Mouse (Mus musculus) left cerebral cortex, postnatal 10 days (tissue): ENCODE results near the gene 1700015F17Rik. TPM values are rescaled to one million over a fixed set of nuclear protein-coding genes. Genes with fewer than 3 reads are reported as not detected.

Experiments
- DNase-seq, 2 experiments: peaks; one replicate each; pipeline ENCODE4 v3.0.0; 2021 to 2022; ENCODE audit warnings: low spot score in 2 of 2, mixed read lengths in 1 of 2; ENCODE audit errors: extremely low spot score in 1 of 2
- intact Hi-C: fragments of 180-260 bp; cut with DNase I; formaldehyde crosslinking; loops from one replicate; pipeline ENCODE4 v1.15.1; 2025
- total RNA-seq, 2 experiments: library from RNA; stranded (reverse); gene quantifications; 2 replicates each; pipeline ENCODE4 v1.2.3; 2021

1700015F17Rik gene
- 1 to 10 TPM in 1 of 2 experiments, not detected in 1; 1.2 TPM for total RNA-seq

DNA sequence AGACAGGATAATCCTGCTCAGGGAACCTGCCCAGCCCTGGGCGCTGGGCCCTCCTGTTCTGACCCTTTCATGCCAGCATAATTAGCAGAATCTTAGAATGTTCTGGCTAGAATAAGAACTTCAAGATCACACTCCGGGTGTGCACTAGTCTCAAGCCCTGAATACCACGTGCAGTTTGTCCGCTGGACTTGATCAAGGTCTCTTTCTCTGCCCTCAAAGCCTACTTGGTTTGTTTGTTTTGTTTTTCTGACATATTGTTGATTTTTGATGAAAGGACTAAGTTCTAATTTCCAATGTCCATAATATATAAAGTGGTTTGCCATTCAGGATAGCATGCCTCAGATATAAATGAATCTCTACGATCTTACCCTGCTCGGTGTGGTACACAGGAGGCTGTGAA lies at the start of gene 1700015F17Rik:
Gene 1700015F17Rik, minus strand, starts transcription at position 101 of the 400 bp plus-strand sequence.
- intact Hi-C loops = no loop called here
- no peak for DNase-seq

DNA sequence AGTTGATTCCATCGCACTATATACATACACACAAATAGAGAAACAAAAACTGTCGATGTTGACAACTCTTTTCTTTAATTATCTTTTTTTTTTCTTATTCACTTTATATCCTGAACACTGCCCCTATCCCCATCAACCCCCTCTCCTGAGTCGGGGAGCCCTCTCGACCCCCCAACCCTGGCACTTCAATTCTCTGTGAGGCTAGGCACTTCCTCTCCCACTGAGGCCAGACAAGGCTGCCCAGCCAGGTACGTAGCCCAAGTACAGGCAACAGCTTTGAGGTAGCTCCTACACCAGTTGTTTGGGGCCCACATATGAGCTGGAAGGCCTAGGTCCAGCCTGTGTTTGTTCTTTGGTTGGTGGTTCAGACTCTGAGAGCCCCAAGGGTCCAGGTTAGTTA lies 36.5 kb upstream of the 1700015F17Rik start:
- no peak for DNase-seq
- intact Hi-C loops = no loop called here

DNA sequence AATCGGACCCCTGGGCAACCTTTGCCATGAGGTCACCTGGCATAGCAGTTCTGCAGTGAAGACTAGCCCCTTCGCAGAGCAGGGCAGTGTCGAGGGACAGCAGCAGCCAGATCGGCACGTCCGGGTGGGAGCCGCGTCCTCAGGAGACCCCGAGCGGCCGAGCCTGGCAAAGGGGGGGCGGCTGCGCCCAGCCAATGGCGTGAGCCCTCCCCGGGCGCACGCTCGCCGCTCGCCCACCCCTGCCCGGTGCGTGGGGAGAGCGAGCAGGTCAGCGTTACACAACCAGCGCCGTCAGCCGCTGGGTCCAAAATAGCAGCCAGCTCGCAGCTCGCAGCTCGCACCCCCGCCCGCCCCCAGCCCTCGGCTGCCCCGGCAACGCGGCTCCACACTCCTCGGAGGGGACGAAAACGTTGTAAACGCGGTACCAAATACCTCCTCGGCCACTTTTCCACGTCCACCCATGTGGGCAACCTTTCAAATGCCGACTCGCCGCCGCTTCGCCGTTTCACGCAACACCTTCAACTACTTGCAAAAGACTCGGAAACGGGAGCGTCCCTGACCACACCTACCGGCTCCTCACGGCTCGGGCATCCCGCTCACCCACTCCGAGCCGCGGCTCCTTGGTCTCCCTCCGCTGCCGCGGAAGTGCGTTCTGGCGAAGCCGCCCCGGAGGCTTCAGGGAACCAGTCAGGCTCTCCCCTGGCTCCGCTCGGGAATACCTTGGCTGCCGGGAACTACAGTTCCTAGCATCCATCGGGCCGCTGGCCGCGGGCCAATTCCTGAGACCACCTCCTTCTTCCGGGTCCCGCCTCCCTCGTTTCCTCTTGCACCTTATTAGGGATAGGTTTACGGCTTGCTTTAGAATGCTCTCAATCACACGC lies 35.5 kb upstream of the 1700015F17Rik start, which contains the start of gene Cldn12:
Gene Cldn12, minus strand, starts transcription at position 763 of the 881 bp plus-strand sequence.
- peak; percentile 96 to 98 for DNase-seq

DNA sequence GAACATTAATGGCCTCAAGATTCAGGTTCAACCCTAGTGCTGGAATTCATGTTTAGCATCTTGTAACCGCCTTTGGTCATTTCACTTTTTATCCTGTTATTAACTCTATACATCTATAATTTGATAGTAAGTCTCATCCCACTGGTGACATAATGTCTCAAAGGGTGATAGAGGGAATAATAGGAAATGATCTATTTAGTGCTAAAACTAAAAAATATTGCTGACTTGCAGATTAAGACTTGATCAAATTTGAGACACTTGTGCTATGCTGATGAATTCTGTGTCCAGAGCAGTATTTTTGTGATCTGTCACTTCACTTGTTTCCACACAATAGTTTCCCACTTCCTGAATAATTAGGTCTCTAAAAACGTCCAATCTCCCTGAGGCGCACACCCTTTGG lies 32.5 kb upstream of the 1700015F17Rik start:
- intact Hi-C loops = no loop called here

More for the DNA sequence above, 35.5 kb upstream of the 1700015F17Rik start, which contains the start of gene Cldn12:
- intact Hi-C loops = no loop called here

DNA sequence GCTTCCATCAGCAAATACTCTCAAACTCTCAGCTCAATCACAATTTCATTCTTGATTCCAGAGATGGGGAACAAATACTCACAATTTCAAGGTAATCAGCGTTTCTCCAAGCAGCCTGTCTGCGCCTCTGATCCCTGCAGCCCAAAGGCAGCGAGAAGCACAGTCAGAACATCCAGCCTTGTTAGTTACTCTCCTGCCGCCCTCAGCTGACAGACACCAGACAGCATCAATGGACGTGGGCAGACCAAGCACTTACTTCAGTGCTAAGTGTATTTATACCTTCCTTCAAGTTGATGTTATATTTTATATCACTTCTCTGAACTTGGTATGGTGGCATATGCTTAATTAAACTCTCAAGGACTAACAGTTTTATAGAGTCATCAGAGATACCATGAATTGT lies 32.0 kb upstream of the 1700015F17Rik start:
- DNase-seq = no peak
- intact Hi-C loops = no loop called here

More for the DNA sequence above, 32.5 kb upstream of the 1700015F17Rik start:
- no peak for DNase-seq

DNA sequence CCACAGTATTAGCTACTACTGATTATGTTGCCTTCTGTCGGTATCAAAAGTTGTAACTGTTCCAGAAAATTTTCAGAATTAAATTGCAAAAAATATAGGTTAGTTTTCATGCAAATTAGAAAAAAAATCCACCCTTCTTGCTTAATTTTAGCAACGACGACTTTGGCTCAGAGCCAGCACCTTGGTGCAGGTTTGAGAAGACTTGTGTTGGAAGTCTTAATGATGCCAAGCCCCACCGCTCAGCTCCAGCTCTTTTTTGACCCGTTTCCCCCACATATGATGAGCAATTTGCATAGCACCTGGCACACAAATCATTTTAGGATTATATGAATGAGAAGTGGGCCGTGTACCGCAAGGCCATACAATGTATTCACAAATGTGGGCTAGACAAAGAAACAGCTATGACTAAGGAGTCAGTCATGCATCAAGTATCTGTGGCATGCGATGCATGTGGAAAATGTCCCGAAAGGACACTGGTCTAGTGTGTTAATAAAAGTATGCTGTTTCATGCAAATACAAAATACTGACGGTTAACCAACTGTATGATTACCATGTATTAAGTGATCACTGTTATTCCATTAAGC lies 31.5 kb upstream of the 1700015F17Rik start:
- intact Hi-C loops = no loop called here
- DNase-seq = peak in 1 of 2 experiments; percentile 55

DNA sequence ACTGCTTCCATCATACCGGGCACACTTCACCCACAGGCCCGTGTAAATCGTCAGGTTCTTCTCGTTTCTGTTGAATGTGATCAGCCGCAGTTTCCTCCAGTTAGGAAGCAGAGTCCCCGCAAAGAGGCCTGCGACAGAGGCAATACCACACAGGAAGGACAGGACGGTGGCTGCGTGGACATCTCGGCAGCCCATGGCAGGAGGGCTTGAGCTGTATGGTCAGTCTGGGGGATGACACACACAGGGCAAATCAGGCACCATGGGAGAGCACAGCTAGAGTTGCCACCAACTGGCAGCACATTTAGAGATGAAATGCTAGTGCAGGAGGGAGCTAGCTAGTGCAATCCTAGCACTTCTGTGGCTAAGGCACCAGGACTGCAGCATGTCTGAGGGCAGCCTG lies 29.3 kb upstream of the 1700015F17Rik start:
- DNase-seq = no peak
- intact Hi-C loops = loop anchor here (5.0 kb wide), 1 partner anchor 239 kb away; the partner anchor contains the start of gene Steap1

DNA sequence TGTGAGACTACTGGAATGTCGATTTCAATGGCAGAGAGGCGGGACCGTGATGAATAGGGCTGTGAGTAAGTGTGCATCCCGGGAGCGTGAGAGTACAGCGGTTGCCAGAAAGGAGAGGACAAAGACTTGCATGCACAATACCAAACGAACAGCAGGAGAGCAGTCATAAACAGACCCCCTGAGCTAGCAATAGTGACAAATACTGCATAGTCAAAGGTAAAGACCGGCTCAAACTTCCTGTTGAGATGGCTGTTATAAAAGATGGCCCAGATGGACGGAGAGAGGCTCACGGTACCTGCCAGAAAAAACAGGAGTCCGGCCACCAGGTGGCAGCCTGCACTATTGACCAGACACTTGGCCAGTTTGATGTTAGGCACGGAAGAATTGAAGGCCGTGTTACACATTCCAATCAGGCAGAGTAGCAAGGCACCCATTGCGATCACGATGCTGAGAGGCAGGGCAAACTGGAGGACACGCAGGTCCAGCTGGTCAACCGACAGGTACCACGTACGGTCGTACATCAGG lies 28.8 kb upstream of the 1700015F17Rik start:
- peak; percentile 37 to 78 for DNase-seq
- intact Hi-C loops = loop anchor here (5.0 kb wide), 1 partner anchor 240 kb away; the partner anchor contains the start of gene Steap1

DNA sequence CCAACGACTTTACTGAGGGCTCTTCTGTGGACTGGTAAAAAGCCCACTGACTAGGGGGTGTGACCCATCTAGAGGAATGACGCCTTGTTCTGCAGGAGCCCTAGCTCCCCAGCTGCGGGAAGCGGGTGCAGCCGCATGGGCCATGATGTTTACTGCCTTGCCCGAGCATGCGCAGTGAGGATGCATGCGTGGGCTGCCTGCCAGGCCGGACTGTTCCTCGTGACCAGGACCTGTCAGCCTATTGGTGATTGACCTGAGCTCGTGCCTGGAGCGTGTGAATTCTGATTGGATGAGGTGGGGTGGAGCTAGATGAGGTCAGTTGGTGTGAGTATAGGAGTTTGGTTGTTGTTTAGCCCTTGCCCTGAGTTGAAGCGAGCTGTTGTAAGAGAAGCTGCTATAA lies 25.5 kb upstream of the 1700015F17Rik start:
- no peak for DNase-seq
- intact Hi-C loops = no loop called here

DNA sequence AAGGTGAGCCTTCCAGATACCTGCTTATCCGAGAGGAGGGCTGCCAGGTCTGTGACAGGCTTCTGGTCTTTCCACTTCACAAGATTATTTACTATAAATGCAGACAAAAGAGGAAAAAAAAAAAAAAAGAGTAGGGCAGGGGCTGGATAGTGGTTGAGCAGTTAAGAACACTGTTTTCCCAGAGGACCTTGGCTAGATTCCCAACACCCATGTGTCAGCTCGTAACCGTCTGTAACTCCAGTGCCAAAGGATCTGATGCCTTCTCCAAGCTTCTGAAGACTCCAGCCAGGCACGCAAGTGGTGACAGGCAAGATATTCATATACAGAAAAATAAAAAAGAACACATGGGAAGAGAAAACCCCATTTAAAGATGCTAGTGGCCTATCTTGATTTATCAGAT lies 24.4 kb upstream of the 1700015F17Rik start:
- no peak for DNase-seq
- intact Hi-C loops = no loop called here

DNA sequence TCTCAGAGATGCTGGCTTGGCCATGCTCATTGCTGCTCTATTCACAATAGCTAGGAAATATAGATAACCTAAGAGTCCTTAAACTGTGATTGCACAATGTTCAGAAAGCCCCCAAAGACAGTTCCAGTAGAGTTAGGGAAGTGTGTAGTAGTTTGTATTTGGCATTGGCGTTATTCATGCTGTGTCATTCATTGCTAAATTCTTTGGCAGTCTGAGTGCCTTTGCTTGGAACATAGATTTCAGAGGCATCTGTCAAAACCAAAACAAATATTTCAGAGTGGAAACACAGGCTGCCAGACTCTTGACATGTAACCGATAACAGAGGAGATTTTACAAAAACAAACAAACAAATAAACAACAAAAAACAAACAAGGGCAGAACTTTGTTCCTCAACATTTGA lies 22.6 kb upstream of the 1700015F17Rik start:
- DNase-seq = no peak
- intact Hi-C loops = no loop called here

DNA sequence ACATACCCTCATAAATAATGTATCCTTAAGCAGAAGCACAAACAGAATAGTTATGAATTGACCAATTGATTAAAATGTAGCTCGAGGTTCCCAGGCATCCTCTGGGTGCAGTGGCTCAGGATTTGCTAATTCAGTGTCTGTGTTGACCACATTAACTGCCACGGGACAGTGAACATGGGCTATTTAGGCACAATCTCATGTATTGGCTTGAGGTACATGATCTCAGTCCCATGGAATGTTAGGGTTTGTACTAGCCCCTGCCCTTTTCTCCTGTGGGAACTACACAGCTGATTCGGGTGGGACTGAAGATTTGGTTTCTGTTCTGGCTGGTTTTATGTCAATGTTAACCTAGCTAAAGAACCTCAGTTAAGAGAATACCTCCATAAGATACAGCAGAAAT lies 17.4 kb upstream of the 1700015F17Rik start:
- no peak for DNase-seq
- intact Hi-C loops = loop anchor here (10.0 kb wide), 1 partner anchor 148 kb away; no protein-coding TSS in a partner anchor

DNA sequence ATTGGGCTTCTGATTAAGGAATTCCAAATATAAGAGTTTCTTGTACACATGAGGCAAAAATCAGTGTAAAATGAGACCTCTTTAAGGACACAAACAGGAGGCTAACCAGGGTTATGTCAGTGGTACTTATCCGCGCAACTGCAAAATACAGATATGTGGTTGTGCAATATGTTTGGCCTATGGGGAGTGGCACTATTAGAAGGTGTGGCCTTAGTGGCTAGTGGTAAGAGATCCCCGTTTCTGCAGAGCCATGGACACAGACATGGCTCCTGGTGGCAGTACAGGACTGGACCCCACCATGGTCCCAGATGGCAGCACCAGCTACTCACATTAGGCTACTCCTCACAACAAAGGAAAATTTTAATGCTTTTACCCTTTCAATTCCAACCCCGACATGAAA lies 16.1 kb upstream of the 1700015F17Rik start:
- no peak for DNase-seq
- intact Hi-C loops = loop anchor here (2.0 to 10.0 kb wide), 2 partner anchors 150 to 254 kb away; partner anchors contain the start of gene Steap1

DNA sequence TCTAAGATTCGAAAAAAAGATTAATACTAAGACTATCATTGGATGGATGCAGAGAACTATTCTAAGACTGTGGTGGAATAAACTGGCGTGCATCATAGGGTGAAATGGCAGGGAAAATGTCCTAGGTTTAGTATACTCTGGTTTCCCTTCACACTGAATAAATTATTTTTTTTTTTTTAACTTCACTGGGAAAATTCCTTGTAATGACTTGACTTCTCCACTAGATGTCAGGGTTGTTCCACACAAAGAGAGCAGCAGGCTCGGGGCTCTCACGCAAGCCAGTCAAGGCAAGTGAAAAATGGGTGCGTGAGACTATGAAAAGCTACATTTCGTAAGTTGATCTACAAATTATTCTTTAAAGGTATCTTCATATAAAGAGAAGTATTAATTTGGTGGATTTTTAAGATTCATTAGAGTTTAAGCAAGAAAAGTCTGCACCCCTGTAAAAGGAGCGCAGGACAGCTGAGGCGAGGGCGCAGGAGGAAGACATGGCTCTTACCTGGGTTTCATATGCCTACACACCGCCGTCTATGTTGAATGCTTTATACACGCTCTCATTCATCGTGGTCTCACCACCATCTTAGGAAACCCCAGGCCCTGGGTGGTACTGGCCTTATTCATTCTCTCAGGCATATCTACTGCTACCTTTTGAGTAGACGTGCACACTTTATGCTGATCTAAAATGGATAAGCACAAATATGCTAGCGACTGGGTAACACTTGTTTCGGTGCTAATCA lies 15.5 kb upstream of the 1700015F17Rik start:
- DNase-seq = peak; percentile 43 to 59
- intact Hi-C loops = loop anchor here (2.0 to 10.0 kb wide), 2 partner anchors 150 to 254 kb away; partner anchors contain the start of gene Steap1

DNA sequence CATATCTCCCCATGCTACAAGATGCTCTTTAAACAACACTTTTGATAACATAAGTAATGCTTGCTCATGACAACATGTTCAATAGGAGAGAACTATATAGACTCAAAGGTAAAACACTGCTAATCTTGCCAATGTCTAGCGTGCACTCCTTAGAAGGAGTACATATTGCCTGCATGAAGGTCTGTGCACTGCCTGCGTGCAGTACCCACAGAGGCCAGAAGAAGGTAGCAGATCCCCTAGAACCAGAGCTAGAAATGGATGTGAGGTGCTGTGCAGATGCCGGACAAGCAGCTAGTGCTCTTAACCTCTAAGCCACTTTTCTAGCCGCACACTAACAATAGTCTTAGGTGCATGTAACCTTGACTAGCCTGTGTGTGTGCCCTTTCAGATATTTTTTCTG lies 13.2 kb upstream of the 1700015F17Rik start:
- no peak for DNase-seq
- intact Hi-C loops = loop anchor here (10.0 kb wide), 1 partner anchor 153 kb away; no protein-coding TSS in a partner anchor

DNA sequence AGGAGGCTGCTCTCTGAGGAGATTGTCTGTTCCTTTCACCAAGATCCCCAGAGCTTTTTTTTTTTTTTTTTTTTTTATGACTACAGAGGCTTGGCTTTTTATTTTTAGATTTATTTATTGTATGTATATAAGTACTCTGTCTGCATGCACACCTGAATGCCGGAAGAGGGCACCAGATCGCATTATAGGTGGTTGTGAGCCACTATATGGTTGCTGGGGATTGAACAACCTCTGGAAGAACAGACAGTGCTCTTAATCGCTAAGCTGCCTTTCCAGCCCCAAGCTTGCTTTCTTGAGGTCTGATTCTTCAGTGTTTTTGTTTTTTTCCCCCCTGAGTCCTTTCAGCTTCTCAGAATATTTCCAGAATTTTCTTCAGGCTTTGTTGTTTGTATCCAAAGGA lies 7.1 kb upstream of the 1700015F17Rik start:
- intact Hi-C loops = no loop called here
- no peak for DNase-seq

DNA sequence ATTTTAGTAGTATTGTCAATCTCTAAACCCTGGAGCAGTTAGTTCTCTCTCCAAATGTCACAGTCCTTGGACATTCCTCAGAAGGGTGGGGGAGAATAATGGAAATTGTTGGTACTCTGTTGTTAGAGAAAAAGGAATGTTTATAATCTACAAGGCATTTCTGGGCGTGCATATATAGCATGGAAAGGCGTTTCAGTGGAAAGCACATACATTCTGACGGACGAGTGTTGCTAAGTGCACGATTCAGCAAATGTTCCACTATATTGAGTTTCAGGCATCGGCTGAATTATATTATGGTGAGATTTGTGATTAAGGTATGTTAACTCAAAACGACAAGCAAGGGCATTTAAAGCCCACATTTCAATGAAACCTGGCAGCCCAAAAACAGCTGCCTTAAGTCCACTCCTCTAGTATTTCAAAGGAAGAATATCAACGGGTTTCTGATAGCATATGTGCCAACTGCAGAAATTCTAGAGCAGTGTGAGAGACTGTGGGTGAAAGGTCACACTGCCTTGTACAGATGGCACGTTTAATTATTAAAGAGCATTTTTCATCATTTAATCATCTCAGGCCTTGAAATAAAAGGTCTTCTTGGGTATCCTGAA lies 4.4 kb upstream of the 1700015F17Rik start:
- intact Hi-C loops = loop anchor here (5.0 kb wide), 1 partner anchor 521 kb away; no protein-coding TSS in a partner anchor
- DNase-seq = no peak

DNA sequence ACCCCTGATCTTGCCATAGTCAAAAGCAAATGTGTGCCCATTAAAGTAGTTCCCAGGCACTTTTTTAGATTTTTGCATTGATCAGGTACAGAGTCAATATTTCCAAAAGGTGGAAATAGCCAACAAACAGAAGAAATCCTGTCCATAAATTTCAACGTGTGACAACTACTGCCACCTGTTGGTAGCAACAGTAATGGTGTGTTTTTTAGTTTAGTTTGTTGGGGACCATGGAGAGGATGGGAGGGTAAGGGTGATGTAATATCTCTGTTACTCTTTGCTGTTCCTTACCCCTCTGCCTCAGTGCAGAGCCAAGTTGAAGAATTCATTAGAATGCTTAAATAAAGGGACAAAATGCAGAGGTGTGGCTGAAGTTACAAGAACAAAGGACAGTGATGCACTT lies 2.7 kb upstream of the 1700015F17Rik start:
- intact Hi-C loops = loop anchor here (5.0 kb wide), 1 partner anchor 519 kb away; no protein-coding TSS in a partner anchor
- peak in 1 of 2 experiments; percentile 23 for DNase-seq
